Mouse (Mus musculus) CD4-positive, CD25-positive, alpha-beta regulatory T cell (primary cell): Measurements from ENCODE around the gene Yif1a. TPM values are rescaled to one million over a fixed set of nuclear protein-coding genes. Genes with fewer than 3 reads are reported as not detected.

ENCODE experiments used
- polyA plus RNA-seq: library from polyadenylated mRNA; unstranded; fragments of 100-300 nt; shearing (Covaris generic); gene quantifications from one replicate; pipeline ENCODE4 v1.2.1, GENCODE M21; 2017

The Yif1a gene
- 67.0 TPM for polyA plus RNA-seq

DNA sequence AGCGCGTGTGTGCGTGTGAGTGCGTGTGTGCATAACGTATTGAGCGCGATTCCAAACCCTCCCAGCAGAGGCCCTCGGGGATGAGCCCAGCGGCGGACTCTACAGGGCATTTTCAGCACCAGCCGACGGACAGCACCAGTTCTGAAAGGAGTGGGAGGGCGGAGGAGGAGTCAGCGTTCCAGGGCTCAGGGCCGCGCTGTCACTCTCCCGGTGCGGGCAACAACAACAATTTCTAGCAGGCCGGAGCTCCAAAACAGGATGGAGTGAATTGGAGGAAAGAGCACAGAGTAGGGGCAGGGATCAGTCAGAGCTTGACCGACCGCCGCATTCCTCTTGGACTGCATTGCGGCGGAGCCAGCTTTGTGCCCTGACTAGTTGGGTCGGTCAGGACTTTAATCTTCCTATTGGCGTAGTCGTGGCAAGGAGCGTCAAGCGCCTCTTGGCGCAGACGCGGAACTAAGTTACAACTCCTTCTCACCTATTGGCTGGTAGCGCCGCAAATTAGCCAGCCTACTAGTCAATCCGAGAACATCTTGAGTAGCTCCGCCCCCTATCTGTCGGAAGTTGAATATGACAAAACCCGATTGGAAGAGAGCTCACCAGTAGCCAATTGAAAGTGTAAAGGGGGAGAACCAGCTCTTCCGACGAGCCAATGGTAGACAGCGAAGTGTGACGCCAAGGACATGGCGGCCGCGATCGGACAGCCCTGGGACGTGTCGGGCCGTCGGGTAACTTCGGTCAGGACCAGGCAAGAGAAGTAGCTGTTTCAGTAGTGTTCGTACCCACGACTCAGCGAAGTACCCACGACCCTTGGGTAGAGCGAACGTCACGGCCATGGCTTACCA, at the start of gene Yif1a:
Yif1a (plus strand) TSS at position 655 of the 845 bp plus-strand sequence.

DNA sequence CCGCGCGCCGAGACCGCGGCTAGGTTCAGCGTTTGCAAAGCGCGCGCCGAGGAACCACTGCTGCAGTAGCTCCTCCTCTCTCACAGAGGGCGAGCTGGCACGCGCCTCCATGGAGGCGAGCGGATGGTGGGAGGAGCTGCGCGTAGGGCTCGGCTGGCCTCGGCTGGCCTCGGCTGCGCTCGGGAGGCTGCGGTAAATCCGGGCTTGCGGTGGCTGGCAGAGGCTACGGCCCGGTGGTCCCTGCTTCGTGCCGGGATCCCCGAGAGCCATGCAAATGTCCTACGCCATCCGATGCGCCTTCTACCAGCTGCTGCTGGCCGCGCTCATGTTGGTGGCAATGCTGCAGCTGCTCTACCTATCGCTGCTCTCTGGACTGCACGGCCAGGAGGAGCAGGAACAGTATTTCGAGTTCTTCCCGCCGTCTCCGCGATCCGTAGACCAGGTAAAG, 49.6 kb upstream of the Yif1a start, which contains the start of the genes B4gat1 and AC124502.3:
B4gat1 (plus strand) TSS at position 118 of the 448 bp plus-strand sequence.
AC124502.3 (plus strand) TSS at position 183 of the 448 bp plus-strand sequence.

GRCm38 (mm10) chr19:5040862-5041523, 47.3 kb upstream of the Yif1a start, which contains the start of gene Brms1:
Gene Brms1, plus strand, starts transcription at chr19:5041354.

GRCm38 (mm10) chr19:5050047-5050905, 38.1 kb upstream of the Yif1a start, which contains the start of gene Rin1:
Gene Rin1, plus strand, starts transcription at chr19:5050481.

DNA sequence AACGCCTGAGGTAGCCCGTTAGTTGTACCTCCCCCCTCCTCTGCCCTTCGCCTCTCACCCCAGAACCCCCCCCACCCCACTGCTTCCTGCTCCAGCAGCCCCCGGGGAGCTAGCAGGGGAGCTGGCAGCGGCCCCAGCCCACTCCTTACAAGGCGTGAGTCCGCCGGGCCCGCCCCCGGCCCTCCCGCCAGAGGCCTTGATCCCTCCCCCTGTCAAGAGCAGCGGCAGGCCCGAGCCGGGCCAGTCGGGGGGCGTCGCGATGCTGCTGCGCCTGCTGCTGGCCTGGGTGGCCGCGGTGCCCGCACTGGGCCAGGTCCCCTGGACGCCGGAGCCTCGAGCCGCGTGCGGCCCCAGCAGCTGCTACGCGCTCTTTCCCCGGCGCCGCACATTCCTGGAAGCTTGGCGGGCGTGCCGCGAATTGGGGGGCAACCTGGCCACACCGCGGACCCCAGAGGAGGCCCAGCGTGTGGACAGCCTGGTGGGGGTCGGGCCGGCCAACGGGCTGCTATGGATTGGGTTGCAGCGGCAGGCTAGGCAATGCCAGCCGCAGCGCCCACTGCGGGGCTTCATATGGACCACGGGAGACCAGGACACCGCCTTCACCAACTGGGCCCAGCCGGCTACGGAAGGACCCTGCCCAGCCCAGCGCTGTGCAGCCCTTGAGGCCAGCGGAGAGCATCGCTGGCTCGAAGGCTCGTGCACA, 20.3 kb upstream of the Yif1a start, which contains the start of gene Cd248:
Cd248 (plus strand) TSS at position 212 of the 703 bp plus-strand sequence.

GRCm38 (mm10) chr19:5085145-5085863, 3.0 kb upstream of the Yif1a start, which contains the start of gene Tmem151a:
Gene Tmem151a, minus strand, starts transcription at chr19:5085531.

GRCm38 (mm10) chr19:5098363-5099143, 10.2 kb downstream of the Yif1a start, which contains the start of gene Cnih2:
Gene Cnih2, minus strand, starts transcription at chr19:5098521.

DNA sequence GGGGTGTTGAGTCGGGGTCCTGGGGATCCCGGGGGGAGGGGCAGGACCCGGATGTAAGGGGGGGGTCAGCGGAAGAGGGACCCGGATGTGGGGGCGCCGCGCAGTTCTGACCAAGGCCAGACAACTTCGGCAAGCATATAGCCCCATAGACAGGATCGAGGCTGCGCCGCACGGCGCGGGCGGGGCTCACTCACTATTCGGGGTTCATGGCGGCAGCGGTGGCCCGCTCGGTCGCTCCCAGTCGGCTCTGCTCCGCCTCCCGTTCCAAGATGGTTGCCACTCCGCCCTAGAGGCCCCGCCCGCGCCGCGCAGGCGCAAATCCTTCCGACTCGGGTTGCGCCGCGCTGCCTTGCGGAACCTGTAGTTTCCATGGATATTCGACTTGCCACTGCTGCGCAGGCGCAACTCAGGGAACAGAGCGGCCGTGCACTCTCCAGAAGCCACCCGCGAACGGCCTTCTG, 18.4 kb downstream of the Yif1a start, which contains the start of gene Rab1b:
Rab1b (minus strand) TSS at position 342 of the 461 bp plus-strand sequence.

GRCm38 (mm10) chr19:5118384-5118698, 30.0 kb downstream of the Yif1a start, which contains the start of gene Klc2:
Gene Klc2, minus strand, starts transcription at chr19:5118560.

Other genes starting within 250 kb of the Yif1a start
- gene Ccs, start 249.2 kb upstream of the Yif1a start, polyA plus RNA-seq: 128 TPM
- gene Ccdc87, start 249.2 kb upstream of the Yif1a start, polyA plus RNA-seq: 0.14 TPM
- gene Ctsf, start 233.4 kb upstream of the Yif1a start, polyA plus RNA-seq: 2.9 TPM
- gene Actn3, start 210.6 kb upstream of the Yif1a start, polyA plus RNA-seq: 0.18 TPM
- 7.5 TPM for gene Zdhhc24, start 209.9 kb upstream of the Yif1a start, polyA plus RNA-seq
- 0.79 TPM for gene Bbs1, start 181.9 kb upstream of the Yif1a start, polyA plus RNA-seq
- 108 TPM for gene Dpp3, start 160.3 kb upstream of the Yif1a start, polyA plus RNA-seq
- 0.56 TPM for gene Peli3, start 145.4 kb upstream of the Yif1a start, polyA plus RNA-seq
- gene Mrpl11, start 126.4 kb upstream of the Yif1a start, polyA plus RNA-seq: 74.6 TPM
- 0.71 TPM for gene Npas4, start 98.2 kb upstream of the Yif1a start, polyA plus RNA-seq
- 2.2 TPM for gene Slc29a2, start 64.7 kb upstream of the Yif1a start, polyA plus RNA-seq
- gene B4gat1, start 49.7 kb upstream of the Yif1a start, polyA plus RNA-seq: 16.9 TPM
- gene AC124502.3, start 49.6 kb upstream of the Yif1a start, polyA plus RNA-seq: 1.6 TPM
- 85.3 TPM for gene Brms1, start 47.2 kb upstream of the Yif1a start, polyA plus RNA-seq
- 0.51 TPM for gene Rin1, start 38.1 kb upstream of the Yif1a start, polyA plus RNA-seq
- gene Cd248, start 20.5 kb upstream of the Yif1a start, polyA plus RNA-seq: not detected
- not detected for gene Tmem151a, start 3.0 kb upstream of the Yif1a start, polyA plus RNA-seq
- 2.6 TPM for gene Cnih2, start 10.0 kb downstream of the Yif1a start, polyA plus RNA-seq
- gene Rab1b, start 18.5 kb downstream of the Yif1a start, polyA plus RNA-seq: 221 TPM
- gene Klc2, start 30.0 kb downstream of the Yif1a start, polyA plus RNA-seq: 5.5 TPM
- gene Pacs1, start 184.6 kb downstream of the Yif1a start, polyA plus RNA-seq: 134 TPM
- 354 TPM for gene Sf3b2, start 206.9 kb downstream of the Yif1a start, polyA plus RNA-seq
- 0.20 TPM for gene Gal3st3, start 209.8 kb downstream of the Yif1a start, polyA plus RNA-seq
- gene Catsper1, start 247.2 kb downstream of the Yif1a start, polyA plus RNA-seq: not detected